8 mouse cellular contexts compared by ENCODE assay signal in genomic region chr2:160365107-160365911, GRCm38 (mm10). TPM values are rescaled to one million over a fixed set of nuclear protein-coding genes. Genes with fewer than 3 reads are reported as not detected.
DNase-seq lines count a peak whose midpoint lies in the region; ATAC-seq and TF ChIP-seq lines count a peak whose summit lies in the region.

No protein-coding gene starts in this region.

- H3K9me3 ChIP-seq in heart, postnatal 0 days (replicated peaks; ENCODE audit: control insufficient read depth, low read length): no peaks in the 10 kb centered on the region
- H3K9me3 ChIP-seq in midbrain, embryonic 11.5 days (ENCODE audit: control insufficient read depth, low read length): no peaks in the 10 kb centered on the region

- no peaks in the 10 kb centered on the region for H3K4me1 ChIP-seq in bone marrow, adult 2 months (ENCODE audit: control insufficient read depth, insufficient read depth, low read length)
- H3K4me1 ChIP-seq in embryonic fibroblast, embryonic 13.5 days (ENCODE audit: control insufficient read depth, insufficient read depth, low read length): no peaks in the 10 kb centered on the region
- H3K4me1 ChIP-seq in heart, postnatal 0 days (ENCODE audit: control insufficient read depth, insufficient read depth): peaks cover 16% of the 10 kb centered on the region; the same call in 1 of the 2 replicates
- H3K4me1 ChIP-seq in midbrain, embryonic 11.5 days (ENCODE audit: control insufficient read depth, insufficient read depth, low read length): peaks cover 19% of the 10 kb centered on the region

- TF ChIP-seq POLR2A in bone marrow, adult 2 months (IDR thresholded peaks at IDR 0.05; ENCODE audit: borderline replicate concordance, control insufficient read depth, low read depth, low read length): no peak; the same call in 1 of the 2 replicates
- TF ChIP-seq POLR2A in embryonic fibroblast, embryonic 13.5 days (IDR thresholded peaks at IDR 0.05; ENCODE audit: low read depth, low read length): no peak

- peaks cover 57% of the 10 kb centered on the region for H3K27me3 ChIP-seq in heart, postnatal 0 days (ENCODE audit: control insufficient read depth, insufficient read depth, low read length)
- peaks cover 74% of the 10 kb centered on the region for H3K27me3 ChIP-seq in midbrain, embryonic 11.5 days (ENCODE audit: control insufficient read depth, insufficient read depth, low read length)

- peak overlapping the region; percentile 50 for H3K4me3 ChIP-seq in bone marrow, adult 2 months (replicated peaks; ENCODE audit: control insufficient read depth, low read depth, low read length)
- peak overlapping the region; percentile 57 for H3K4me3 ChIP-seq in embryonic fibroblast, embryonic 13.5 days (ENCODE audit: insufficient read depth, low read length)
- peak overlapping the region; percentile 53 for H3K4me3 ChIP-seq in heart, postnatal 0 days (ENCODE audit: low read depth, low read length)
- peak overlapping the region; percentile 50 for H3K4me3 ChIP-seq in midbrain, embryonic 11.5 days (ENCODE audit: low read depth, low read length)

- ATAC-seq in heart, postnatal 0 days (ENCODE audit: insufficient read depth, low read depth): no peak
- ATAC-seq in midbrain, embryonic 11.5 days (ENCODE audit: low FRiP score): no peak
- no peak for ATAC-seq in granulocyte monocyte progenitor cell, adult 5-6 weeks (replicated peaks; ENCODE audit: poor library complexity, severe bottlenecking)

- TF ChIP-seq CTCF in bone marrow, adult 2 months (IDR thresholded peaks at IDR 0.05; ENCODE audit: control insufficient read depth, insufficient read depth, low read length): no peak
- no peak for TF ChIP-seq CTCF in embryonic fibroblast, embryonic 13.5 days (IDR thresholded peaks at IDR 0.05; ENCODE audit: borderline replicate concordance, insufficient read depth, low read length)
- TF ChIP-seq CTCF in heart, postnatal 0 days (IDR thresholded peaks at IDR 0.05; ENCODE audit: low read depth): no peak

- H3K4me2 ChIP-seq in heart, postnatal 0 days (ENCODE audit: low read depth, low read length): peak overlapping the region; percentile 88
- H3K4me2 ChIP-seq in midbrain, embryonic 11.5 days: peak overlapping the region; percentile 92

- peak; percentile 42 for DNase-seq in heart, postnatal 0 days (ENCODE audit: low spot score)
- DNase-seq in kidney, postnatal 25 days: peak; percentile 50 to 83
- peak; percentile 95 for DNase-seq in midbrain, embryonic 11.5 days (ENCODE audit: low spot score, missing footprints)
- DNase-seq in thymus, postnatal 10 days (ENCODE audit: low spot score in 2 of 2): peak; percentile 19 to 31
- DNase-seq in cerebellum, postnatal 4 days (ENCODE audit: low spot score in 2 of 2): no peak

- no peaks in the 10 kb centered on the region for H3K36me3 ChIP-seq in heart, postnatal 0 days (replicated peaks; ENCODE audit: control insufficient read depth, insufficient read depth, low read length)
- H3K36me3 ChIP-seq in midbrain, embryonic 11.5 days (ENCODE audit: control insufficient read depth, insufficient read depth, low read length): no peaks in the 10 kb centered on the region

- H3K9ac ChIP-seq in heart, postnatal 0 days (replicated peaks; ENCODE audit: low read depth, low read length): peak overlapping the region; percentile 54
- H3K9ac ChIP-seq in midbrain, embryonic 11.5 days (ENCODE audit: low read length): peak overlapping the region; percentile 33; the same call in 1 of the 2 replicates

- TF ChIP-seq EP300 in heart, postnatal 0 days (IDR thresholded peaks at IDR 0.05; ENCODE audit: low read depth): no peak

- WGBS in bone marrow, adult 2 months: 4% methylated on average over 50 of the region's 50 CpGs
- WGBS in heart, postnatal 0 days: 1% methylated on average over 49 of the region's 50 CpGs
- under 1% methylated on average over 50 of the region's 50 CpGs for WGBS in midbrain, embryonic 11.5 days

- peak overlapping the region; percentile 18; the same call in 1 of the 2 replicates for H3K27ac ChIP-seq in bone marrow, adult 2 months (ENCODE audit: control insufficient read depth, insufficient read depth, low read depth, low read length, poor library complexity)
- H3K27ac ChIP-seq in embryonic fibroblast, embryonic 13.5 days (ENCODE audit: insufficient read depth, low read length): no peak overlapping the region
- H3K27ac ChIP-seq in heart, postnatal 0 days (ENCODE audit: low read depth): no peak overlapping the region
- no peak overlapping the region for H3K27ac ChIP-seq in midbrain, embryonic 11.5 days (ENCODE audit: low read depth, low read length)

RNA-seq across cellular contexts. Expression of gene Mafb, which starts 1.6 kb away (rescaled TPM):
- 12.0 and 15.0 TPM in 2 replicates for polyA plus RNA-seq in bone marrow, adult 2 months (2011; ENCODE audit: insufficient read depth, insufficient read length, low replicate concordance, missing spikeins)
- polyA plus RNA-seq in embryonic fibroblast, embryonic 13.5 days (2011; ENCODE audit: insufficient read length, low read depth, missing spikeins): 2.9 and 12.5 TPM in 2 replicates
- 3.8 and 4.8 TPM in 2 replicates for total RNA-seq in heart, postnatal 0 days (2014; rRNA removed; ENCODE audit: low replicate concordance)
- 4.5 and 5.5 TPM in 2 replicates for polyA plus RNA-seq in heart, postnatal 0 days (2015; fragmentation: Nextera tagmentation; extraction: Ambion mirVana)
- polyA plus RNA-seq in midbrain, embryonic 11.5 days (2014; fragmentation: Nextera tagmentation; extraction: Ambion mirVana): 3.2 and 3.4 TPM in 2 replicates
- total RNA-seq in granulocyte monocyte progenitor cell, adult 5-6 weeks (2014; fragmentation: Nextera tagmentation): not detected in 2 replicates
- 0.39 TPM in 1 of 2 replicates, not detected in the other for total RNA-seq in granulocyte monocyte progenitor cell, adult 5-6 weeks (2017)

RNA-seq across cellular contexts. Expression of gene Gm826, which starts 31.3 kb away (rescaled TPM):
- polyA plus RNA-seq in bone marrow, adult 2 months (2011; ENCODE audit: insufficient read depth, insufficient read length, low replicate concordance, missing spikeins): not detected in 2 replicates
- not detected in 2 replicates for polyA plus RNA-seq in embryonic fibroblast, embryonic 13.5 days (2011; ENCODE audit: insufficient read length, low read depth, missing spikeins)
- total RNA-seq in heart, postnatal 0 days (2014; rRNA removed; ENCODE audit: low replicate concordance): 1.5 and 1.9 TPM in 2 replicates
- polyA plus RNA-seq in heart, postnatal 0 days (2015; fragmentation: Nextera tagmentation; extraction: Ambion mirVana): 8.9 and 9.3 TPM in 2 replicates
- polyA plus RNA-seq in midbrain, embryonic 11.5 days (2014; fragmentation: Nextera tagmentation; extraction: Ambion mirVana): not detected in 2 replicates
- total RNA-seq in granulocyte monocyte progenitor cell, adult 5-6 weeks (2014; fragmentation: Nextera tagmentation): not detected in 2 replicates
- total RNA-seq in granulocyte monocyte progenitor cell, adult 5-6 weeks (2017): not detected in 2 replicates

Comparison
In these comparisons a context has a peak if more than half of its experiments do, and no peak if none do; other contexts are left out.
1. DNase-seq: peak in heart, postnatal 0 days (single experiment), kidney, postnatal 25 days (2 of 2), midbrain, embryonic 11.5 days (single experiment) and thymus, postnatal 10 days (2 of 2); none in cerebellum, postnatal 4 days (0 of 2).
2. Peak in every context shown above with its lines, with median percentiles within 50 percentile points of each other: H3K4me3 ChIP-seq.